Mouse (Mus musculus) bone marrow, adult 2 months (tissue): ENCODE results near the gene Kcnv2. TPM values are rescaled to one million over a fixed set of nuclear protein-coding genes. Genes with fewer than 3 reads are reported as not detected.

ENCODE experiments used
- H3K27ac ChIP-seq: fragments of 200-500 bp; 2 replicates; pipeline ENCODE4 v1.5.1; 2012; ENCODE audit warnings: low read depth, mild to moderate bottlenecking, control low read depth, inconsistent platforms, low read length; ENCODE audit not compliant: control insufficient read depth, poor library complexity, insufficient read depth
- H3K4me1 ChIP-seq: fragments of 200-500 bp; 2 replicates; pipeline ENCODE4 v1.6.1; 2011; ENCODE audit warnings: low read length; ENCODE audit not compliant: control insufficient read depth, insufficient read depth
- H3K4me3 ChIP-seq: fragments of 200-500 bp; replicated peaks from 2 replicates; pipeline ENCODE3; 2011; ENCODE audit warnings: mild to moderate bottlenecking, low read depth, low read length, control low read depth; ENCODE audit not compliant: control insufficient read depth
- CTCF ChIP-seq: fragments of 200-500 bp; IDR thresholded peaks from 2 replicates; pipeline ENCODE4 v1.5.1; 2011; ENCODE audit warnings: low read length, control low read depth; ENCODE audit not compliant: control insufficient read depth, insufficient read depth
- POLR2A ChIP-seq: fragments of 200-500 bp; IDR thresholded peaks from 2 replicates; pipeline ENCODE4 v1.6.1; 2011; ENCODE audit warnings: low read depth, mild to moderate bottlenecking, control low read depth, low read length, borderline replicate concordance; ENCODE audit not compliant: control insufficient read depth
- WGBS: fragments of 180-500 bp; shearing (Covaris S2); methylation state at CpG from one replicate; pipeline ENCODE4 v1.1.7; 2018; 5-methylcytosine and 5-hydroxymethylcytosine counted together
- polyA plus RNA-seq: library from polyadenylated mRNA; stranded (reverse); fragments of >200 nt; gene quantifications from 2 replicates; pipeline ENCODE4 v1.2.4, GENCODE M21; 2011; ENCODE audit warnings: low replicate concordance; ENCODE audit not compliant: missing spikeins, insufficient read depth, insufficient read length

Gene Kcnv2
- polyA plus RNA-seq: not detected in 2 replicates

- WGBS: 69% methylated on average over 5 of the region's 5 CpGs
- TF ChIP-seq POLR2A (no peak), CTCF (no peak)
- H3K4me1 ChIP-seq: no peaks in the 10 kb centered on the region
- H3K27ac ChIP-seq: no peak within 1 kb of the TSS; the same call in 1 of the 2 replicates
- no peak within 1 kb of the TSS for H3K4me3 ChIP-seq
Measured at GRCm38 (mm10) chr19:27322281-27322680, at the start of gene Kcnv2. Kcnv2 (plus strand) TSS chr19:27322588.

GRCm38 (mm10) chr19:27273385-27273784 is 49.0 kb upstream of the Kcnv2 start:
- TF ChIP-seq POLR2A (no peak), CTCF (no peak)
- H3K4me1 ChIP-seq: no peaks in the 10 kb centered on the region
- no peak overlapping the region for H3K27ac ChIP-seq
- 68% methylated on average over 2 of the region's 2 CpGs for WGBS
- no peak overlapping the region for H3K4me3 ChIP-seq

GRCm38 (mm10) chr19:27274382-27274781 is 48.0 kb upstream of the Kcnv2 start:
- Histone ChIP-seq H3K4me3 (no peak overlapping the region), H3K27ac (no peak overlapping the region), H3K4me1 (no peaks in the 10 kb centered on the region)
- no peak for TF ChIP-seq CTCF
- TF ChIP-seq POLR2A: no peak
- WGBS: 72% methylated on average over 1 of the region's 1 CpGs

- WGBS: 82% methylated on average over 2 of the region's 2 CpGs
- no peaks in the 10 kb centered on the region for H3K4me1 ChIP-seq
- no peak overlapping the region for H3K27ac ChIP-seq
- no peak overlapping the region for H3K4me3 ChIP-seq
- TF ChIP-seq CTCF (no peak), POLR2A (no peak)
Measured at GRCm38 (mm10) chr19:27279174-27279573, 43.2 kb upstream of the Kcnv2 start.

- no peak for TF ChIP-seq CTCF
- TF ChIP-seq POLR2A: no peak
- Histone ChIP-seq H3K27ac (no peak overlapping the region), H3K4me3 (no peak overlapping the region), H3K4me1 (no peaks in the 10 kb centered on the region)
- 77% methylated on average over 2 of the region's 2 CpGs for WGBS
Measured at GRCm38 (mm10) chr19:27310039-27310438, 12.3 kb upstream of the Kcnv2 start.

GRCm38 (mm10) chr19:27311311-27311710 is 11.1 kb upstream of the Kcnv2 start:
- H3K4me1 ChIP-seq: no peaks in the 10 kb centered on the region
- no peak overlapping the region for H3K27ac ChIP-seq
- TF ChIP-seq CTCF (no peak), POLR2A (no peak)
- H3K4me3 ChIP-seq: no peak overlapping the region
- 72% methylated on average over 3 of the region's 3 CpGs for WGBS

- Histone ChIP-seq H3K4me1 (no peaks in the 10 kb centered on the region; the same call in 1 of the 2 replicates), H3K4me3 (no peak overlapping the region), H3K27ac (no peak overlapping the region)
- 73% methylated on average over 11 of the region's 11 CpGs for WGBS
- TF ChIP-seq POLR2A: no peak
- no peak for TF ChIP-seq CTCF
Measured at GRCm38 (mm10) chr19:27312266-27313079, 9.9 kb upstream of the Kcnv2 start.

GRCm38 (mm10) chr19:27313080-27313413 is 9.3 kb upstream of the Kcnv2 start:
- 58% methylated on average over 3 of the region's 3 CpGs for WGBS
- no peaks in the 10 kb centered on the region; the same call in 1 of the 2 replicates for H3K4me1 ChIP-seq
- no peak overlapping the region for H3K27ac ChIP-seq
- TF ChIP-seq POLR2A (no peak), CTCF (no peak)
- no peak overlapping the region for H3K4me3 ChIP-seq
